Mouse (Mus musculus) heart, postnatal 0 days (tissue): ENCODE data around the gene S100a2.

ENCODE experiments used
- CTCF ChIP-seq: IDR thresholded peaks from 2 replicates; pipeline ENCODE4 v1.5.1; 2016; ENCODE audit warnings: antibody characterized with exemption, control low read depth, low read depth
- EP300 ChIP-seq: IDR thresholded peaks from 2 replicates; pipeline ENCODE4 v1.6.1; 2016; ENCODE audit warnings: antibody characterized with exemption, low read depth

DNA sequence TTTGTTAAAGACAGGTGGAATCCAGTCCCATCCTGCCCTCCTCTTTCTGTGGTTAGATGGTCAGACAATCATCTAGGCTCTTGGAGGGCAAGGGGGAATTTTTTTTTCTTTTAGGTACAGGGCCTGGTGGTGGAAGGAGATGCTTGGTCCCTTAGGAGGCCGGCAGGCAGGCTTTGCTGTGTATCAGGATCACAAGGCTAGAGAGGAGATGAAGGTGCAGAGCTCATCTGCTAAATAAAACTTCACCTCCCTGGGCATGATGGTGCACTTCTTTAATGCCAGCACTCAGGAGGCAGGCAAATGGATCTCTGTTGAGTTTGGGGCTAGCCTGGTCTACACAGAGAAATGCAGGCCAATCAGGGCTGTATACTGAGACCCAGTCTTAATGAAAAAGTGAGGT lies 25.9 kb downstream of the S100a2 start:
- TF ChIP-seq EP300 (no peak), CTCF (no peak)
